Mouse (Mus musculus): Measurements from ENCODE around the gene Ppm1b.

DNA sequence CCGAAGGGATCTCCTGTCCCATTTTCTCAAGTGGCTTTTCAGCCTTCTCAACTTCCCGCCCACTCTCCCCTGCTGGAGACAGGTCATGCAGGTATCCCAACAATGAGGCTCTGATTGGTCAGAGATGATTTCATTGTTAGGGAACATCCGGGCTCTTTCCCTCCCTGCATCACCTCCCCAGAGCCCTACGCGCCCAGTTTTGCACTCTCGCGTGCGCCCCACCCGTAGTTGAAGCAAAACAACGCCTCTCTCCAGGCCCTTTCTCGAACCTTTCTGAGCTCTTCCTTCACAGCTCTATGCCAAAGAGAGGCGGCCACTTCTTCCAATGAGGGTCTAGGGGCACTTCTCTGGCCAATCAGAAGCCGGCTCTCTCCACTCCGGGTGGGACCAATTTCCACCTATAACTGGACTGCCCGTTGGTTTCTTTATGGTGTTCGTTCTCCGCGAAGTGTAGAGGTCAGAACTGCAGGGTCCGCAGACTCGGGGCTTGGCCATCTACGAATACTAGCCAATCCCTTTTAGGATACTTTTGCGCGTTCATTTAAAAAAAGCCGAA lies 468 bp downstream of the Ppm1b start:
- TF ChIP-seq GATA1 (IDR thresholded peaks at IDR 0.05; ENCODE audit: borderline replicate concordance, low read length) (no peak), FLI1 (IDR thresholded peaks at IDR 0.05; ENCODE audit: low read length) (no peak)
